Mouse (Mus musculus) intestine, embryonic 14.5 days (tissue): ENCODE results near the gene Nmt1. TPM values are rescaled to one million over a fixed set of nuclear protein-coding genes. Genes with fewer than 3 reads are reported as not detected.

Experiments
- ATAC-seq: fragments of 200-750 bp; cut with Nextera tagmentation; replicated peaks from 2 replicates; pipeline ENCODE4 v1.8.0; 2017; ENCODE audit warnings: low read depth, moderate number of reproducible peaks, moderate TSS enrichment, moderate library complexity; ENCODE audit not compliant: low FRiP score, low TSS enrichment
- DNase-seq: peaks from one replicate; pipeline ENCODE4 v3.0.0-alpha.2; 2018; ENCODE audit warnings: low spot score
- H3K27ac ChIP-seq: fragments of 300-500 bp; sonication (generic); 2 replicates; pipeline ENCODE4 v1.5.1; 2014; ENCODE audit warnings: low read depth, mild to moderate bottlenecking, control low read depth
- H3K27me3 ChIP-seq: fragments of 300-500 bp; sonication (generic); replicated peaks from 2 replicates; pipeline ENCODE4 v1.6.1; 2014; ENCODE audit warnings: low read length, control low read depth; ENCODE audit not compliant: control insufficient read depth, insufficient read depth
- H3K36me3 ChIP-seq: fragments of 300-500 bp; sonication (generic); 2 replicates; pipeline ENCODE4 v1.6.1; 2014; ENCODE audit warnings: low read length, control low read depth; ENCODE audit not compliant: control insufficient read depth, insufficient read depth
- H3K4me1 ChIP-seq: fragments of 300-500 bp; sonication (generic); replicated peaks from 2 replicates; pipeline ENCODE4 v1.6.1; 2014; ENCODE audit warnings: low read length, control low read depth, mixed read lengths; ENCODE audit not compliant: control insufficient read depth, insufficient read depth
- H3K4me2 ChIP-seq: fragments of 300-500 bp; sonication (generic); 2 replicates; pipeline ENCODE4 v1.6.1; 2014; ENCODE audit warnings: low read length
- H3K4me3 ChIP-seq: fragments of 300-500 bp; sonication (generic); 2 replicates; pipeline ENCODE4 v1.5.1; 2014; ENCODE audit warnings: low read depth, low read length, control low read depth, mixed read lengths
- H3K9ac ChIP-seq: fragments of 300-500 bp; sonication (generic); 2 replicates; pipeline ENCODE4 v1.6.1; 2014; ENCODE audit warnings: mild to moderate bottlenecking, low read length
- H3K9me3 ChIP-seq: fragments of 300-500 bp; sonication (generic); 2 replicates; pipeline ENCODE4 v1.6.1; 2016; ENCODE audit warnings: low read length, control low read depth; ENCODE audit not compliant: control insufficient read depth
- WGBS: fragments of 180-500 bp; shearing (Covaris S2); extraction: QIAGEN DNeasy Blood & Tissue Kit; methylation state at CpG from one replicate; pipeline ENCODE4 v1.1.7; 2014; 5-methylcytosine and 5-hydroxymethylcytosine counted together
- polyA plus RNA-seq: library from polyadenylated mRNA; unstranded; fragments of >200 nt; fragmentation: Nextera tagmentation; extraction: Ambion mirVana; gene quantifications from 2 replicates; pipeline ENCODE4 v1.2.1, GENCODE M21; 2014

The Nmt1 gene
- polyA plus RNA-seq, 1 experiment from 2014 or later, result 69.3 TPM

GRCm38 (mm10) chr11:102992940-102993339, 35.0 kb upstream of the Nmt1 start:
- H3K27me3 ChIP-seq, result peaks cover 8% of the 10 kb centered on the region; the same call in 1 of the 2 replicates
- H3K4me3 ChIP-seq, result no peak overlapping the region
- H3K27ac ChIP-seq, result no peak overlapping the region
- H3K4me1 ChIP-seq, result peaks cover 20% of the 10 kb centered on the region
- DNase-seq (peak; percentile 89), ATAC-seq (peak; percentile 45)
- 10% methylated on average over 5 of the region's 5 CpGs for WGBS
- H3K9me3 ChIP-seq, result no peaks in the 10 kb centered on the region
- H3K4me2 ChIP-seq, result no peak overlapping the region
- peaks cover 43% of the 10 kb centered on the region for H3K36me3 ChIP-seq
- H3K9ac ChIP-seq, result no peak overlapping the region

DNA sequence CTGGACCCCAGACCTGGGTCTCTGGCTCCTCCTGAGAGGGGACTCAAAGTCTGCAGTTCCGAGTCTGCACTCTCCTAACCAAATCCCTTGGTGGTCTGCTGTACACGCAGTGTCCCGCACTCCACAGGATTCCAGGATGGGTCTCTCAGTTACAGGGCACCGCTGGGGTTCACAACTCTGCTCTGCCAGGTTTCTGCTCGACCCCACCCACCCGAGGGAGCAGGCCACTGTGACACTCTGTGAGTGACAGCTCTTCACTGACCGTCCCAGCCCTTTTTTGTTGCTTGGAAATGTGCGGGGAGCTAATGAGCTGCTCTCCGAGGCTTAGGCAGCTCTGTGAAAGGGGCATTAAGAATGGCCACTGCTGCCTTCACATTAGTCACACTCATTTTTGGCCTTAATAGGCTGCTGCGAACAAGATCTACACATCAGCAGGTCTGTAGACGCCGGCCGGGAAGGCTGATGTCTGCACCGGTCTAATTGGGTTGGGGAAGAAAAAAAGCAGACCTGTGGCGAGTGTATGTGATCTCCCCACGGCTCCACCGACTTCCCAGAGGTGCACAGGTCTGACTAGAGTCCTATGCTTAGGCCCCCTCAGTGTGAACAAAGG, 34.5 kb upstream of the Nmt1 start:
- no peak overlapping the region for H3K4me3 ChIP-seq
- peaks cover 24% of the 10 kb centered on the region for H3K4me1 ChIP-seq
- H3K4me2 ChIP-seq, result no peak overlapping the region
- H3K27me3 ChIP-seq, result peaks cover 8% of the 10 kb centered on the region; the same call in 1 of the 2 replicates
- no peak overlapping the region for H3K27ac ChIP-seq
- H3K9me3 ChIP-seq, result no peaks in the 10 kb centered on the region
- H3K36me3 ChIP-seq, result peaks cover 48% of the 10 kb centered on the region
- ATAC-seq (no peak), DNase-seq (no peak)
- no peak overlapping the region for H3K9ac ChIP-seq
- WGBS, result 54% methylated on average over 17 of the region's 17 CpGs

DNA sequence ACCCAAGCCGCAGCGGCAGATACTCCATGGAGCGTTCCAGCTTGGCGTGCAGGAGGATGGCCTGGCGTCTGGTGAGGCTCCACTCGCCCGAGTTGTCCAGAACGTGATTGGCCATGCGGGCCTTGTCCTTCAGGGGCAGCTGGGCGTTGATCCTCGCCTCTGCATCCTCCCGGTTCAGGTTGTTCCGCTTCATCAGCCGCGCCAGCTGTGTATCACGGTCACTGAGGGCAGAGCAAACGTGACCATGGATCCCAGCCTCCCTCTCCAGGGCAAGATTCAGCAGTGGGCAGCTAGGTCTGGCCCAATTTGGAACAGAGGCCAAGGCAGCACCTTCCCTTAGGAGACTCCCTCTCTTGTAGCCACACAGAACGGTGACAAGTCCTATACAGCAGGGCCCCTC, 33.0 kb upstream of the Nmt1 start:
- no peak overlapping the region for H3K4me3 ChIP-seq
- H3K4me1 ChIP-seq, result peaks cover 25% of the 10 kb centered on the region
- H3K36me3 ChIP-seq, result peaks cover 62% of the 10 kb centered on the region
- H3K4me2 ChIP-seq, result no peak overlapping the region
- no peak for ATAC-seq
- no peaks in the 10 kb centered on the region for H3K9me3 ChIP-seq
- no peak overlapping the region for H3K27ac ChIP-seq
- WGBS, result 90% methylated on average over 18 of the region's 18 CpGs
- DNase-seq, result no peak
- 0 out of 2 replicates have a peak, but pooled peaks cover 8% of the 10 kb centered on the region for H3K27me3 ChIP-seq
- no peak overlapping the region for H3K9ac ChIP-seq

DNA sequence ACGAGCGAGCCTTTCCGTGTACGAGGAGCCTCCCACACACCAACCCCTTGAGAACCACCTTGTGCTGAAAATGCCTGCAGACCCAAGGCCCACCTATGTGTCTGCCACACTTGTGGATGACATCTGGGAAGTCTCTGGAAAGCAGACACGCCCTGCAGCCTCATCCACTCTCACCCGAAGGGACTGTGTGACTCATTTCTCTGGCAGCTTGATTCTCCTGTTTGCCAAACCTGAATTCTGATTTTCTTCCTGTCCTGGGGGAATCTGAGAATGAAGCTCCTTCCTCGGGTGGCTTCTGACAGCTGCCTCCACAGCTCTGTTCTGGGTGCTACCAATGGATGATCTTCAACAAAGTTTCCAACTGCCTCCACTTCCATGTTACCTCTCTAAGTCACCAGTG, 31.6 kb upstream of the Nmt1 start:
- ATAC-seq, result no peak
- WGBS, result 79% methylated on average over 7 of the region's 7 CpGs
- no peak overlapping the region for H3K27ac ChIP-seq
- H3K4me2 ChIP-seq, result no peak overlapping the region
- DNase-seq, result no peak
- H3K9ac ChIP-seq, result no peak overlapping the region
- no peak overlapping the region for H3K4me3 ChIP-seq
- H3K9me3 ChIP-seq, result no peaks in the 10 kb centered on the region
- peaks cover 20% of the 10 kb centered on the region for H3K4me1 ChIP-seq
- H3K36me3 ChIP-seq, result peaks cover 65% of the 10 kb centered on the region
- H3K27me3 ChIP-seq, result 0 out of 2 replicates have a peak, but pooled peaks cover 5% of the 10 kb centered on the region

GRCm38 (mm10) chr11:102996991-102997770, 30.8 kb upstream of the Nmt1 start:
- Histone ChIP-seq H3K4me3 (no peak overlapping the region), H3K36me3 (peaks cover 65% of the 10 kb centered on the region)
- 98% methylated on average over 12 of the region's 12 CpGs for WGBS

DNA sequence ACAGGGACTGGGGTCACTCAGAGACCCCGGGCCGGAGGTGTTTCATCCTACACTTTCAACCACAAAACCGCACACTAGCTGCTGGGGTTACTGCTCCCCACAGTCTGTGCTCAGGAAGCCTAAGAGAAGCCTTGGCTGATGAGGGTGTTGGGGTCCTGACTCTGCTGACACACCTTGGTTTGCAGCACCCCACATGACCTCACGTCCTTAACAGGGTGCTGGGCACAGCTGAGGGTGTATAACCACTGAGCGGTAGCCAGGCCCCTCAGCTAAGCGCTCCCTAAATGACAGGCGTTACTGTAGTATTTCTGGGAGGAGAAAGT, 29.8 kb upstream of the Nmt1 start:
- no peak for ATAC-seq
- H3K36me3 ChIP-seq, result peaks cover 65% of the 10 kb centered on the region
- WGBS, result 83% methylated on average over 7 of the region's 7 CpGs
- no peak overlapping the region for H3K27ac ChIP-seq
- peaks cover 16% of the 10 kb centered on the region; the same call in 1 of the 2 replicates for H3K4me1 ChIP-seq
- no peaks in the 10 kb centered on the region for H3K9me3 ChIP-seq
- H3K9ac ChIP-seq, result no peak overlapping the region
- no peak overlapping the region for H3K4me2 ChIP-seq
- DNase-seq, result no peak
- H3K27me3 ChIP-seq, result no peaks in the 10 kb centered on the region
- H3K4me3 ChIP-seq, result no peak overlapping the region

More at GRCm38 (mm10) chr11:102996991-102997770, 30.8 kb upstream of the Nmt1 start:
- Histone ChIP-seq H3K27me3 (no peaks in the 10 kb centered on the region), H3K27ac (no peak overlapping the region), H3K9me3 (no peaks in the 10 kb centered on the region), H3K4me2 (no peak overlapping the region), H3K9ac (no peak overlapping the region), H3K4me1 (peaks cover 12% of the 10 kb centered on the region)
- DNase-seq (no peak), ATAC-seq (no peak)

DNA sequence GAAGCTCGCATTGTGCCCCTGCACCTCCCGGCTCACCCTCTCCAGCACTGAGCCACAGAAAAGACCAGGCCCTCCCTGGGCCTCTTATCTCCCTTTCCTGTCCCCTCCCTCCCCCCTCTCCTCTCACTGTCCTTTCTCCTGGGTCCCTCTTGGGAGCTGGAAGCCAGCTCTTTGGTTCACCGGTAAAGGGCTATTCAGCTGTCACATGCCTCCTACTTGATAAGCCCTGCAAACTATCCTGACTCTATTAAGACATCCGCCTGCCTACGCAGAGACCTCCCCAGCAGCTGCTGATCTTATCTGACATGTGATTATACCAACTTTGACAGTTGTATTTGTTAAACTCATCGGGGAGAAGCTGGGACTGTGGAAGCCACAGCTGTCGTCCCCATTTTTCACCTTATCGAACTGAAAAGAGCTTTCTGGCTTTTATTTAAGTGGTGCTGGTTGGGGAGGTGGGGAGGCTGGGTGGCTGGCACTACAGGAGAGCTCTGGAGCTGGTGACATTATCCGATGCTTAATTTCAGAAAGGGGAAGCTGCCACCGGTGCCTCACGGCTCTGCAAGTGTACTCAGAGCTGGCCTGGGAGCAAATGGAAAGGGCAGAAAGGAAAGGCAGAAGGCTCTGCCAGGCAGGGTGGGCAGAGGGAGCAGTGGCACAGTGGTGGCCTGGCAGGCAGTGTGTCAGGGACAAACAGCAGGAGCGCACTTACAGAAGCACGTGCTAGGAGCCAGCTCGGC, 29.2 kb upstream of the Nmt1 start:
- no peak overlapping the region for H3K27ac ChIP-seq
- no peak for DNase-seq
- no peak overlapping the region for H3K4me2 ChIP-seq
- no peak overlapping the region for H3K4me3 ChIP-seq
- no peak overlapping the region for H3K9ac ChIP-seq
- no peaks in the 10 kb centered on the region for H3K9me3 ChIP-seq
- no peak for ATAC-seq
- 54% methylated on average over 14 of the region's 14 CpGs for WGBS
- peaks cover 64% of the 10 kb centered on the region for H3K36me3 ChIP-seq
- no peaks in the 10 kb centered on the region for H3K27me3 ChIP-seq
- H3K4me1 ChIP-seq, result peaks cover 20% of the 10 kb centered on the region; the same call in 1 of the 2 replicates

DNA sequence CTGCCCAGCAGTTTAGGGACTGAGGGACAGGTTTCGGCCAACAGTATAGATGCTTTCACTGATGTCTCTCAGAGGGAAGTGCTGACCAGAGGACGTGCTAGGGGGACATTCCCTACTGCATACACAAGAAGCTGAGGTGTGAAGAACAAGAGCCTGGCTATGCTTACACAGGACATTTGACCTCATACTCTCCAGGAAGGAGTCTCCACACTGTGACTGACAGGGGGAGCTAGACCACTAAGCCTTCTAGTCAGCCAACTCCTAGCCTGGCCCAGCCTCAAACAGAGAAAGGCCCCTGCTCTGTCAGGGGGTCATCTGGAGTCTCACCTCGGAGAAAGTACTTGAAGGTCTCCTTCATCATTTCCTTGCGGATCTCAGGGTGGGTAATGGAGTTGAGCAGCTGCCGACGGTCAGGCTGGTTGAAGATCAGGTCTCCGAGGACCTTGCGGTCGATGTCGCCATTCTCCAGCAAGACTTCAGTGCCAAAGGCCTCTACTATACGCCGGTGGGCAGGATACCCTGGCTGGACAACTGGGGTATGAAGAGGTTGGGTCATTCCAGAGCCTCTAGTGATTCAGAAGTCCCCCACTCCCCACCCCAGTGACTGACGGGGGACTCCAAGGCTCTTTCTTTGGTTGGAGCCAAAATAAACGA, 28.5 kb upstream of the Nmt1 start:
- Histone ChIP-seq H3K36me3 (peaks cover 57% of the 10 kb centered on the region), H3K27ac (no peak overlapping the region), H3K9ac (no peak overlapping the region), H3K9me3 (no peaks in the 10 kb centered on the region), H3K4me2 (no peak overlapping the region), H3K27me3 (no peaks in the 10 kb centered on the region), H3K4me1 (peaks cover 20% of the 10 kb centered on the region; the same call in 1 of the 2 replicates), H3K4me3 (no peak overlapping the region)
- WGBS, result 83% methylated on average over 14 of the region's 14 CpGs
- no peak for DNase-seq
- no peak for ATAC-seq
